Mouse (Mus musculus) olfactory bulb, adult 2 months (tissue): ENCODE data around the gene Spice1.

Experiments
- CTCF ChIP-seq: fragments of 200-500 bp; IDR thresholded peaks from 2 replicates; pipeline ENCODE4 v1.5.1; 2012; ENCODE audit warnings: low read depth, mild to moderate bottlenecking, low read length, moderate library complexity; ENCODE audit not compliant: insufficient read depth
- POLR2A ChIP-seq: fragments of 200-500 bp; IDR thresholded peaks from 2 replicates; pipeline ENCODE4 v1.6.1; 2012; ENCODE audit warnings: mild to moderate bottlenecking, low read depth, low read length, moderate library complexity; ENCODE audit not compliant: insufficient read depth

- TF ChIP-seq POLR2A (no peak), CTCF (no peak)
Measured at GRCm38 (mm10) chr16:44434931-44435330, 88.0 kb downstream of the Spice1 start.
